Mouse (Mus musculus) heart, postnatal 0 days (tissue): Measurements from ENCODE around the gene Use1.

Experiments
- CTCF ChIP-seq: IDR thresholded peaks from 2 replicates; pipeline ENCODE4 v1.5.1; 2016; ENCODE audit warnings: antibody characterized with exemption, control low read depth, low read depth
- EP300 ChIP-seq: IDR thresholded peaks from 2 replicates; pipeline ENCODE4 v1.6.1; 2016; ENCODE audit warnings: antibody characterized with exemption, low read depth

GRCm38 (mm10) chr8:71392391-71392790 is 25.7 kb downstream of the Use1 start:
- no peak for TF ChIP-seq EP300
- TF ChIP-seq CTCF: no peak
